Mouse (Mus musculus): ENCODE measurements around the gene Naaladl2. TPM values are rescaled to one million over a fixed set of nuclear protein-coding genes. Genes with fewer than 3 reads are reported as not detected.

Naaladl2 gene
- polyA plus RNA-seq, 1 experiment = not detected

- Histone ChIP-seq H3K27ac (ENCODE audit: insufficient read depth, low read depth, low read length) (no peak overlapping the region), H3K4me3 (ENCODE audit: insufficient read depth, low read length) (no peak overlapping the region), H3K4me1 (ENCODE audit: control insufficient read depth, insufficient read depth, low read length) (no peaks in the 10 kb centered on the region)
- TF ChIP-seq POLR2A (IDR thresholded peaks at IDR 0.05; ENCODE audit: borderline replicate concordance, low read depth, low read length) (no peak), CTCF (IDR thresholded peaks at IDR 0.05; ENCODE audit: low read depth, low read length) (no peak)
These were observed 703.4 kb downstream of the Naaladl2 start for GRCm38 (mm10) chr3:24440621-24441020.

- Histone ChIP-seq H3K4me1 (ENCODE audit: control insufficient read depth, insufficient read depth, low read length) (no peaks in the 10 kb centered on the region), H3K27ac (ENCODE audit: insufficient read depth, low read depth, low read length) (no peak overlapping the region), H3K4me3 (ENCODE audit: insufficient read depth, low read length) (no peak overlapping the region)
- no peak for TF ChIP-seq CTCF (IDR thresholded peaks at IDR 0.05; ENCODE audit: low read depth, low read length)
These were observed 711.3 kb downstream of the Naaladl2 start for GRCm38 (mm10) chr3:24432761-24433160.

- TF ChIP-seq CTCF (IDR thresholded peaks at IDR 0.05; ENCODE audit: low read depth, low read length) (no peak), POLR2A (IDR thresholded peaks at IDR 0.05; ENCODE audit: borderline replicate concordance, low read depth, low read length) (no peak)
These were observed 752.3 kb downstream of the Naaladl2 start for GRCm38 (mm10) chr3:24391737-24392136.

GRCm38 (mm10) chr3:24391311-24391710 lies 752.8 kb downstream of the Naaladl2 start:
- Histone ChIP-seq H3K4me1 (ENCODE audit: control insufficient read depth, insufficient read depth, low read length) (no peaks in the 10 kb centered on the region), H3K27ac (ENCODE audit: insufficient read depth, low read depth, low read length) (no peak overlapping the region), H3K4me3 (ENCODE audit: insufficient read depth, low read length) (no peak overlapping the region)
- TF ChIP-seq CTCF (IDR thresholded peaks at IDR 0.05; ENCODE audit: low read depth, low read length) (no peak), POLR2A (IDR thresholded peaks at IDR 0.05; ENCODE audit: borderline replicate concordance, low read depth, low read length) (no peak)

More at GRCm38 (mm10) chr3:24391737-24392136, 752.3 kb downstream of the Naaladl2 start:
- no peak overlapping the region for H3K4me3 ChIP-seq (ENCODE audit: insufficient read depth, low read length)
- H3K4me1 ChIP-seq (ENCODE audit: control insufficient read depth, insufficient read depth, low read length) = no peaks in the 10 kb centered on the region
- no peak overlapping the region for H3K27ac ChIP-seq (ENCODE audit: insufficient read depth, low read depth, low read length)

GRCm38 (mm10) chr3:24355010-24355409 lies 789.1 kb downstream of the Naaladl2 start:
- TF ChIP-seq CTCF (IDR thresholded peaks at IDR 0.05; ENCODE audit: low read depth, low read length) = no peak
- TF ChIP-seq POLR2A (IDR thresholded peaks at IDR 0.05; ENCODE audit: borderline replicate concordance, low read depth, low read length) = no peak
- no peak overlapping the region for H3K4me3 ChIP-seq (ENCODE audit: insufficient read depth, low read length)
- no peaks in the 10 kb centered on the region for H3K4me1 ChIP-seq (ENCODE audit: control insufficient read depth, insufficient read depth, low read length)
- H3K27ac ChIP-seq (ENCODE audit: insufficient read depth, low read depth, low read length) = no peak overlapping the region

- Histone ChIP-seq H3K4me3 (ENCODE audit: insufficient read depth, low read length) (no peak overlapping the region), H3K27ac (ENCODE audit: insufficient read depth, low read depth, low read length) (no peak overlapping the region), H3K4me1 (ENCODE audit: control insufficient read depth, insufficient read depth, low read length) (no peaks in the 10 kb centered on the region)
- no peak for TF ChIP-seq POLR2A (IDR thresholded peaks at IDR 0.05; ENCODE audit: borderline replicate concordance, low read depth, low read length)
- TF ChIP-seq CTCF (IDR thresholded peaks at IDR 0.05; ENCODE audit: low read depth, low read length) = no peak
These were observed 822.3 kb downstream of the Naaladl2 start for GRCm38 (mm10) chr3:24321489-24322405.

- TF ChIP-seq CTCF (IDR thresholded peaks at IDR 0.05; ENCODE audit: low read depth, low read length) (no peak), POLR2A (IDR thresholded peaks at IDR 0.05; ENCODE audit: borderline replicate concordance, low read depth, low read length) (no peak)
- Histone ChIP-seq H3K4me1 (ENCODE audit: control insufficient read depth, insufficient read depth, low read length) (no peaks in the 10 kb centered on the region), H3K4me3 (ENCODE audit: insufficient read depth, low read length) (no peak overlapping the region), H3K27ac (ENCODE audit: insufficient read depth, low read depth, low read length) (no peak overlapping the region)
These were observed 829.3 kb downstream of the Naaladl2 start for GRCm38 (mm10) chr3:24314658-24315297.

- TF ChIP-seq POLR2A (IDR thresholded peaks at IDR 0.05; ENCODE audit: borderline replicate concordance, low read depth, low read length) (no peak), CTCF (IDR thresholded peaks at IDR 0.05; ENCODE audit: low read depth, low read length) (no peak)
- H3K27ac ChIP-seq (ENCODE audit: insufficient read depth, low read depth, low read length) = no peak overlapping the region
- H3K4me3 ChIP-seq (ENCODE audit: insufficient read depth, low read length) = no peak overlapping the region
- no peaks in the 10 kb centered on the region for H3K4me1 ChIP-seq (ENCODE audit: control insufficient read depth, insufficient read depth, low read length)
These were observed 918.6 kb downstream of the Naaladl2 start for GRCm38 (mm10) chr3:24225418-24225817.

GRCm38 (mm10) chr3:24217476-24217875 lies 926.6 kb downstream of the Naaladl2 start:
- TF ChIP-seq CTCF (IDR thresholded peaks at IDR 0.05; ENCODE audit: low read depth, low read length) = no peak
- no peak for TF ChIP-seq POLR2A (IDR thresholded peaks at IDR 0.05; ENCODE audit: borderline replicate concordance, low read depth, low read length)
- Histone ChIP-seq H3K4me1 (ENCODE audit: control insufficient read depth, insufficient read depth, low read length) (no peaks in the 10 kb centered on the region), H3K27ac (ENCODE audit: insufficient read depth, low read depth, low read length) (no peak overlapping the region), H3K4me3 (ENCODE audit: insufficient read depth, low read length) (no peak overlapping the region)

- TF ChIP-seq CTCF (IDR thresholded peaks at IDR 0.05; ENCODE audit: low read depth, low read length) = no peak
- H3K4me1 ChIP-seq (ENCODE audit: control insufficient read depth, insufficient read depth, low read length) = no peaks in the 10 kb centered on the region
- H3K27ac ChIP-seq (ENCODE audit: insufficient read depth, low read depth, low read length) = no peak overlapping the region
- H3K4me3 ChIP-seq (ENCODE audit: insufficient read depth, low read length) = no peak overlapping the region
These were observed 977.5 kb downstream of the Naaladl2 start for GRCm38 (mm10) chr3:24166531-24166930.

All from bone marrow macrophage, adult 2 months (primary cell).